Comparison of ENCODE assay signal across 9 mouse cellular contexts in genomic region chr2:92903650-92904049, GRCm38 (mm10). TPM values are rescaled to one million over a fixed set of nuclear protein-coding genes. Genes with fewer than 3 reads are reported as not detected.
"Had no signal": no experiment of that assay in that cellular context is flagged by ENCODE, and none has a peak within 500 bp of the region (broad histone marks: within the 10 kb centered on the region; RNA-seq: fewer than 3 reads in every experiment).

No protein-coding gene starts in this region.

- H3K4me2 ChIP-seq: lung, embryonic 14.5 days; neural tube, embryonic 13.5 days; neural tube, embryonic 15.5 days had no signal

- H3K27ac ChIP-seq: liver, embryonic 14.5 days; midbrain, embryonic 10.5 days; neural tube, embryonic 13.5 days; neural tube, embryonic 15.5 days had no signal

- H3K9me3 ChIP-seq: midbrain, embryonic 10.5 days; neural tube, embryonic 13.5 days; neural tube, embryonic 15.5 days had no signal

- H3K36me3 ChIP-seq: midbrain, embryonic 10.5 days; neural tube, embryonic 13.5 days; neural tube, embryonic 15.5 days had no signal

- DNase-seq: right cerebral cortex, postnatal 25 days; thymus, adult 18-20 months had no signal

- H3K9ac ChIP-seq: liver, embryonic 14.5 days; lung, embryonic 14.5 days; neural tube, embryonic 13.5 days; neural tube, embryonic 15.5 days had no signal

- H3K4me3 ChIP-seq: midbrain, embryonic 10.5 days; neural tube, embryonic 13.5 days; neural tube, embryonic 15.5 days had no signal

RNA-seq across cellular contexts. Expression of gene Syt13, which starts 11.2 kb away (rescaled TPM):
- total RNA-seq: megakaryocyte, adult 5-6 weeks; megakaryocyte-erythroid progenitor cell, adult 5-6 weeks had no signal
